Mouse (Mus musculus) brain, embryonic 18.5 days (tissue): Measurements from ENCODE around the gene Ston2.
"Not testable (repeated sequence)": the region's sequence is repeated elsewhere in the genome, so short reads cannot be mapped to it uniquely, and the experiment has no call there.

ENCODE experiments used
- DNase-seq: peaks from one replicate; pipeline ENCODE4 v3.0.0-alpha.2; 2012; ENCODE audit warnings: low read depth, low spot score

Ston2 gene

GRCm38 (mm10) chr12:91751893-91752597 lies 36.1 kb downstream of the Ston2 start:
- DNase-seq = no peak

- no peak for DNase-seq
Measured at GRCm38 (mm10) chr12:91749543-91750184, 38.5 kb downstream of the Ston2 start.

- no peak for DNase-seq
Measured at GRCm38 (mm10) chr12:91748241-91748865, 39.8 kb downstream of the Ston2 start.

- not testable (repeated sequence) for DNase-seq
Measured at GRCm38 (mm10) chr12:91746839-91747238, 41.3 kb downstream of the Ston2 start.

- no peak for DNase-seq
Measured at GRCm38 (mm10) chr12:91745758-91746290, 42.4 kb downstream of the Ston2 start.

GRCm38 (mm10) chr12:91744091-91744490 lies 44.1 kb downstream of the Ston2 start:
- DNase-seq = no peak

GRCm38 (mm10) chr12:91742916-91743315 lies 45.3 kb downstream of the Ston2 start:
- DNase-seq = no peak

GRCm38 (mm10) chr12:91738381-91738780 lies 49.8 kb downstream of the Ston2 start:
- DNase-seq = no peak

GRCm38 (mm10) chr12:91736221-91736980 lies 51.8 kb downstream of the Ston2 start:
- DNase-seq = no peak

- no peak for DNase-seq
Measured at GRCm38 (mm10) chr12:91734246-91735027, 53.8 kb downstream of the Ston2 start.

GRCm38 (mm10) chr12:91732729-91733448 lies 55.3 kb downstream of the Ston2 start:
- no peak for DNase-seq

GRCm38 (mm10) chr12:91726202-91726601 lies 62.0 kb downstream of the Ston2 start:
- DNase-seq = no peak

- DNase-seq = no peak
Measured at GRCm38 (mm10) chr12:91723912-91724311, 64.3 kb downstream of the Ston2 start.

- no peak for DNase-seq
Measured at GRCm38 (mm10) chr12:91719134-91719533, 69.1 kb downstream of the Ston2 start.

GRCm38 (mm10) chr12:91715686-91716085 lies 72.5 kb downstream of the Ston2 start:
- no peak for DNase-seq

GRCm38 (mm10) chr12:91713358-91713757 lies 74.8 kb downstream of the Ston2 start:
- no peak for DNase-seq

GRCm38 (mm10) chr12:91711655-91712054 lies 76.5 kb downstream of the Ston2 start:
- no peak for DNase-seq

- DNase-seq = no peak
Measured at GRCm38 (mm10) chr12:91710876-91711275, 77.3 kb downstream of the Ston2 start.

- DNase-seq = no peak
Measured at GRCm38 (mm10) chr12:91709634-91710033, 78.6 kb downstream of the Ston2 start.

- DNase-seq = no peak
Measured at GRCm38 (mm10) chr12:91709232-91709631, 79.0 kb downstream of the Ston2 start.
